Comparison of ENCODE assay signal across 22 mouse cellular contexts in the genomic region with DNA sequence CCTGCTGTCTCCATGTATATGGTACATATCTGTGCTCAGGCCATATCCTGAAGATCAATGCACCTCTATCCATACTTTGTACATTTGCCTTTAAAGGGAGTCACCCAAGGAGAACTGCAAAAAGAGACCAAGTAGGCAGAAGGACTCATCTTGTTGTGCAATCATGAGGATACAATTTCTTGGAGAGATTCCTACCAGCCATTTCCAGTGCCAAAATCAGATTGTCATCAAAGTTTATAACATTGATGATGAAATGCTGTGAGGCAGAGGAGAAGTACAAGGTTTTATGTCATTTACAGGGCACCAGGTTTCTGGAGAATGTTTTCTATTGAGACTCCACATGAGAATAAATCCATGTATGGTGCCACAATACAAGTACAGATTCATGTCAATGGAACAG.
DNase-seq lines count a peak whose midpoint lies in the region; ATAC-seq and TF ChIP-seq lines count a peak whose summit lies in the region.
"Had no signal": no experiment of that assay in that cellular context is flagged by ENCODE, and none has a peak within 500 bp of the region (broad histone marks: within the 10 kb centered on the region; RNA-seq: fewer than 3 reads in every experiment).

No protein-coding gene starts in this region.

- H3K4me2 ChIP-seq in liver, embryonic 12.5 days, result no peak overlapping the region

- no peaks in the 10 kb centered on the region for H3K79me2 ChIP-seq in liver, adult 2 months (ENCODE audit: control insufficient read depth, insufficient read depth, low read length)

- no peaks in the 10 kb centered on the region for H3K27me3 ChIP-seq in liver, adult 2 months (ENCODE audit: control insufficient read depth, insufficient read depth, low read length)
- H3K27me3 ChIP-seq in liver, embryonic 12.5 days (replicated peaks), result no peaks in the 10 kb centered on the region
- H3K27me3 ChIP-seq: CH12.LX, Patski had no signal

- no peaks in the 10 kb centered on the region for H3K36me3 ChIP-seq in liver, adult 2 months (ENCODE audit: control insufficient read depth, insufficient read depth, low read length)
- H3K36me3 ChIP-seq in liver, embryonic 12.5 days, result no peaks in the 10 kb centered on the region
- H3K36me3 ChIP-seq: G1E had no signal

- TF ChIP-seq CTCF in liver, adult 2 months (IDR thresholded peaks at IDR 0.05; ENCODE audit: low read depth, low read length), result no peak

- no peaks in the 10 kb centered on the region for H3K4me1 ChIP-seq in liver, adult 2 months (ENCODE audit: control insufficient read depth, insufficient read depth, low read length)
- no peaks in the 10 kb centered on the region for H3K4me1 ChIP-seq in liver, embryonic 12.5 days

- DNase-seq in adrenal gland, adult 2 months, result peak; percentile 27
- no peak for DNase-seq in adrenal gland, postnatal 4 days (ENCODE audit: low spot score in 2 of 2)
- peak; percentile 9 for DNase-seq in adrenal gland, postnatal 10 days
- no peak for DNase-seq in adrenal gland, postnatal 25 days
- DNase-seq in adrenal gland, postnatal 14 days, result peak; percentile 4
- no peak for DNase-seq in adrenal gland, adult 18-20 months (ENCODE audit: low spot score in 2 of 2)
- DNase-seq in liver, adult 2 months (ENCODE audit: extremely low read depth, low read depth, low spot score), result peak; percentile 68
- DNase-seq: adrenal gland, adult 8-10 months; B cell, adult 2 months; cerebellum, adult 11 months; cerebellum, adult 11-12 months; cerebellum, adult 18-20 months; cerebellum, adult 2 months; cerebellum, adult 8-10 months; cerebellum, adult 9-10 months; cerebellum, adult 9-11 months had no signal

- no peak for TF ChIP-seq POLR2A in liver, adult 2 months (IDR thresholded peaks at IDR 0.05; ENCODE audit: extremely low read depth, insufficient read depth, low read length)

- no peak overlapping the region for H3K9ac ChIP-seq in liver, adult 2 months (ENCODE audit: low read depth, low read length)
- no peak overlapping the region for H3K9ac ChIP-seq in liver, embryonic 12.5 days

- no peak overlapping the region for H3K27ac ChIP-seq in liver, adult 2 months (replicated peaks; ENCODE audit: insufficient read depth, low read depth, low read length)
- H3K27ac ChIP-seq in liver, embryonic 12.5 days, result no peak overlapping the region

- H3K9me3 ChIP-seq in liver, embryonic 12.5 days (replicated peaks), result no peaks in the 10 kb centered on the region
- H3K9me3 ChIP-seq: G1E had no signal

- ATAC-seq in liver, embryonic 12.5 days, result no peak
- ATAC-seq: activated CD4-positive, CD25-positive, alpha-beta regulatory T cell, adult 4 months; CD4-positive, CD25-positive, alpha-beta regulatory T cell, adult 4 months; Patski had no signal

- no peak overlapping the region for H3K4me3 ChIP-seq in liver, adult 2 months (ENCODE audit: insufficient read depth, low read depth, low read length)
- no peak overlapping the region for H3K4me3 ChIP-seq in liver, embryonic 12.5 days

Comparison
In these comparisons a context has a peak if more than half of its experiments do, and no peak if none do; other contexts are left out.
1. DNase-seq: peak in adrenal gland, adult 2 months (single experiment), adrenal gland, postnatal 10 days (single experiment), adrenal gland, postnatal 14 days (single experiment) and liver, adult 2 months (single experiment); none in adrenal gland, postnatal 4 days (0 of 2), adrenal gland, postnatal 25 days (single experiment) and adrenal gland, adult 18-20 months (0 of 2).